Mouse (Mus musculus) limb, embryonic 14.5 days (tissue): ENCODE measurements at regions not wholly inside any gene's neighbourhood (a gene's known extent, or its start where the extent isn't known, plus 50 kb on each side); places are given as distances from the start of the nearest gene placed in this dataset.

ENCODE experiments used
- ATAC-seq: fragments of 200-750 bp; cut with Nextera tagmentation; 2 replicates; pipeline ENCODE4 v1.8.0; 2017; ENCODE audit warnings: low read depth, moderate number of reproducible peaks, moderate TSS enrichment; ENCODE audit not compliant: low FRiP score
- DNase-seq: peaks from one replicate; pipeline ENCODE4 v3.0.0-alpha.2; 2015; ENCODE audit warnings: low spot score
- H3K27ac ChIP-seq: fragments of 300-500 bp; sonication (generic); replicated peaks from 2 replicates; pipeline ENCODE4 v1.5.1; 2014; ENCODE audit warnings: low read depth, mild to moderate bottlenecking, low read length, moderate library complexity, mixed read lengths
- H3K27me3 ChIP-seq: fragments of 300-500 bp; sonication (generic); 2 replicates; pipeline ENCODE4 v1.6.1; 2014; ENCODE audit warnings: low read length, mixed read lengths; ENCODE audit not compliant: control insufficient read depth, insufficient read depth
- H3K36me3 ChIP-seq: fragments of 300-500 bp; sonication (generic); 2 replicates; pipeline ENCODE4 v1.6.1; 2014; ENCODE audit warnings: mild to moderate bottlenecking, low read length, moderate library complexity, mixed read lengths; ENCODE audit not compliant: control insufficient read depth, insufficient read depth
- H3K4me1 ChIP-seq: fragments of 300-500 bp; sonication (generic); 2 replicates; pipeline ENCODE4 v1.6.1; 2014; ENCODE audit warnings: antibody characterized with exemption, low read length, mixed read lengths; ENCODE audit not compliant: control insufficient read depth, insufficient read depth
- H3K4me2 ChIP-seq: fragments of 300-500 bp; sonication (generic); replicated peaks from 2 replicates; pipeline ENCODE4 v1.6.1; 2014; ENCODE audit warnings: low read depth, mild to moderate bottlenecking, low read length, moderate library complexity; ENCODE audit not compliant: severe bottlenecking
- H3K4me3 ChIP-seq: fragments of 300-500 bp; sonication (generic); replicated peaks from 2 replicates; pipeline ENCODE4 v1.5.1; 2014; ENCODE audit warnings: low read length
- H3K9ac ChIP-seq: fragments of 300-500 bp; sonication (generic); 2 replicates; pipeline ENCODE4 v1.6.1; 2014; ENCODE audit warnings: mild to moderate bottlenecking, low read depth, low read length, moderate library complexity; ENCODE audit not compliant: severe bottlenecking
- H3K9me3 ChIP-seq: fragments of 300-500 bp; sonication (generic); 2 replicates; pipeline ENCODE4 v1.6.1; 2016; ENCODE audit warnings: low read length; ENCODE audit not compliant: control insufficient read depth
- POLR2A ChIP-seq: fragments of 200-500 bp; IDR thresholded peaks from 2 replicates; pipeline ENCODE4 v1.8.0; 2012; ENCODE audit warnings: inconsistent platforms, mild to moderate bottlenecking, moderate library complexity, borderline replicate concordance; ENCODE audit not compliant: insufficient read depth, insufficient read length; ENCODE audit errors: extremely low read depth
- WGBS: fragments of 180-500 bp; shearing (Covaris S2); extraction: QIAGEN DNeasy Blood & Tissue Kit; methylation state at CpG from one replicate; pipeline ENCODE4 v1.1.7; 2014; 5-methylcytosine and 5-hydroxymethylcytosine counted together

DNA sequence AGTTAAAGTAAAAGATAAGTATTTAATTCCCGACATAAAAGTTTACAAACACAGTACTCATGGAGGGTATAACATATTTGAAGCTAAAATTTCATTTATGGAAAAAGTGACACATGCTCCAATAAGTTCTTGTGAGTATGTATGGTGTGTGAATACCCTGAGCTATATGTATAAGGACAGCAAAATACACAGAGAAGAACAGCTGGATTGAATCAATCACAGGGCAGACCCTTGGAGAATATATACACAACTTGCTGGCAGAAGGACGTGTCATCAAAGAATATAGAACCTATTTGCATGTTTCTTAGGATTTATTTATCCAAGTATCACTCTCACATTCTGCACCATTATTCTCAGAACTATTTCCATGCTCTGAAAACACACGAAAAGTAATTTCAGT, 686.9 kb downstream of the Flrt2 start:
- no peaks in the 10 kb centered on the region for H3K36me3 ChIP-seq
- no peak for DNase-seq

DNA sequence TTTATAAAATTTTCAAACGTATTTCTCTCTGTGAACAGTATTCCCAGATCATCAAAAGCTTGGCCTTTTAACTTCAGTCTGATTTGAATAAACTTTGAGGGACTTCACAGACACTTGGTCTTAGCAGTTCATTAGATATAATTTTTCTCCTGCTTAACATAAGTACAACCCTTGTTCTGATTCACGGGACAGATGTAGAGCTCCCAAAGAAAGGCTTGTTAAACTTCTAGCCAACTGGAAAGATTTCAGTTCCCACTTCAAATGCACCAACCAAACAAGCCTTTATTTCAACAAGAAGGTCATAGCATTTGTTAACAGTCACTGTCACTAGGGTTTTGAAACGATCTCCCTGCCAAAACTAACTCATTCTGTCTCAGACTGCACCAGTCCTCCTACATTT, 727.1 kb downstream of the Flrt2 start:
- WGBS = 53% methylated on average over 3 of the region's 3 CpGs
- H3K4me3 ChIP-seq = no peak overlapping the region
- no peaks in the 10 kb centered on the region for H3K9me3 ChIP-seq
- H3K4me2 ChIP-seq = no peak overlapping the region
- H3K4me1 ChIP-seq = no peaks in the 10 kb centered on the region
- no peak overlapping the region for H3K27ac ChIP-seq
- no peak for ATAC-seq
- no peaks in the 10 kb centered on the region for H3K27me3 ChIP-seq
- no peak overlapping the region for H3K9ac ChIP-seq
- DNase-seq = peak; percentile 9
- TF ChIP-seq POLR2A = no peak
- no peaks in the 10 kb centered on the region for H3K36me3 ChIP-seq

More for the DNA sequence above, 686.9 kb downstream of the Flrt2 start:
- Histone ChIP-seq H3K9ac (no peak overlapping the region), H3K27ac (no peak overlapping the region), H3K27me3 (no peaks in the 10 kb centered on the region), H3K4me1 (no peaks in the 10 kb centered on the region), H3K9me3 (no peaks in the 10 kb centered on the region), H3K4me2 (no peak overlapping the region), H3K4me3 (no peak overlapping the region)
- ATAC-seq = no peak
- WGBS = 70% methylated on average over 3 of the region's 3 CpGs
- TF ChIP-seq POLR2A = no peak

DNA sequence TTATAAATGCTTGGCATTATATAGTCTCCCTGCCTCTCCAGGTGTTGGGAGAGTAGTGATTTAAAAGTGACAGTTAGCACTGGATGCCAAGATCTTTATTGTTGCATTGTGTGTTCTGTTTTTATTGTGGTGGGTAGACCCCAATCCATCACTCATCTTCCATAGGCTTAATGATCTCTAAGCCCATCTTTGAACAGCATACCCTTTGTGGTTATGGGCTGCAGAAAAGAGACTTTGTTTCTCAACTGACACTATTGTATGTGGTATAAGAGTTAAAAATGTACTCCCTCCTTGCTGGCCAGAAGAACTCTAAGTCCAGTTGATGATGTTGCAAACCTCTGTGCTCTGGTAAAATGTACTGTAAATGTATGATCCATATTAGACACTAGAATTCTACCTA, 727.5 kb downstream of the Flrt2 start:
- Histone ChIP-seq H3K4me1 (no peaks in the 10 kb centered on the region), H3K27me3 (no peaks in the 10 kb centered on the region), H3K36me3 (no peaks in the 10 kb centered on the region), H3K4me3 (no peak overlapping the region), H3K4me2 (no peak overlapping the region), H3K9me3 (no peaks in the 10 kb centered on the region), H3K9ac (no peak overlapping the region), H3K27ac (no peak overlapping the region)
- no peak for TF ChIP-seq POLR2A
- DNase-seq = no peak
- no peak for ATAC-seq

DNA sequence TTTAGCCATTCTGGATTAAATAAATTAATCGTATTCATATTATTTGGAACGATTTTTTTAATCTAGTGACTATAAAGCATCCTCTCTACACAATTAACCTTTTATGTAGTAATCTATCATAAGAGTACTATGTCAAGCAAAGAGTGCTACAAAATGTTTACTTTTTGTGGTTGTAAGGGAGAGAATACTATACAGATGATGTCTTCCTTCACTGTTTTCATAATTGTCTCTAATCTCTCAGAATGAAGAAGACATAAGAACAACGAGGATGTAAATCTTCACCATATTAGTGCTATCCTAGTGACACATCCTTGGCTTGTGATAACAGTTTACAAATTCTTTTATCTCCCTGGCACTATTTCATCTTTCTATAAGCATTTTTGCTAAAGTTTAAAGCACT, 735.6 kb downstream of the Flrt2 start:
- no peak for TF ChIP-seq POLR2A
- no peak overlapping the region for H3K9ac ChIP-seq
- no peak overlapping the region for H3K27ac ChIP-seq
- ATAC-seq (no peak), DNase-seq (no peak)
- no peaks in the 10 kb centered on the region for H3K4me1 ChIP-seq
- H3K4me3 ChIP-seq = no peak overlapping the region
- no peaks in the 10 kb centered on the region for H3K9me3 ChIP-seq
- no peak overlapping the region for H3K4me2 ChIP-seq
- 83% methylated on average over 3 of the region's 3 CpGs for whole genome bisulfite sequencing
- no peaks in the 10 kb centered on the region for H3K36me3 ChIP-seq
- no peaks in the 10 kb centered on the region for H3K27me3 ChIP-seq

DNA sequence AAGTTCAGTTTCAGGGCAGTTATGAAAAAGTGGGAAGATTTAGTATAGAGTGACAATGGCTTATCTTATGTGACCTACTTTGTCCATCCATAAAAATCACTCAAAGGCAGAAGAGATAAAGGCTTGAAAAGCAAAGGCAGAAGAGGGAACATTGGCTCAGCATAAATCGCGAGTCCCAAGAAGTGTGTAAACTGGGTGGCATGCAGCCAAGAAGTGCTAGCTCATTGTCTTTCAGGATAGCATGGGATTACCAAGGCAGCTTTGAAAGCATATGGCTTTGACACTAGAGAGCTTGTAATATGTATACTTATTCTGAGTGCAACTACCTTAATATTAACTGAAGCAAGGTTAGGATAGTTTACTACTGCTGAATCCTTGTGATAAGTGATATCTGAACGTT, 750.5 kb downstream of the Flrt2 start:
- Histone ChIP-seq H3K27me3 (no peaks in the 10 kb centered on the region), H3K9ac (no peak overlapping the region), H3K4me2 (no peak overlapping the region), H3K36me3 (no peaks in the 10 kb centered on the region), H3K4me3 (no peak overlapping the region), H3K27ac (no peak overlapping the region), H3K9me3 (no peaks in the 10 kb centered on the region), H3K4me1 (no peaks in the 10 kb centered on the region)
- DNase-seq (no peak), ATAC-seq (no peak)
- no peak for TF ChIP-seq POLR2A
- 86% methylated on average over 3 of the region's 3 CpGs for WGBS

DNA sequence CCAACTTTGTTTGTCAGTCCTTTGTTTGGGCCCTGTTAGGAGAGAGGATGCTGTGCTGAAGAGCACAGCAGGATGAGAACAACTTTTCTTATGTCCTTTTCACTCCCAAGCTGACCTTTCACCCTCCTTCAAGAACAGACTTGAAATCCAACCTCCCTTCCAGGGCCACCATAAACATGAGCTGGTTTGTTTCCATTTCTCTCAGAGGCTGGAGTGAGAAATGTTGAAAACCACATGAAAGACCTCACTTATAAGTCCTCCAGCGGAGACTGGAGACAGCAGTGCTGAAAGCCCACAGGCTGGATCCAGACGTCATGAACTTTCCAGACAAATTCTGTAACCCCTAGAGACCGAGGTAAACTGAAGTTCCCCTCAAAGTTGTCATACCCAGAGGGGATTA, 761.3 kb downstream of the Flrt2 start:
- DNase-seq (peak; percentile 9), ATAC-seq (no peak)
- no peak overlapping the region for H3K4me2 ChIP-seq
- 0 out of 2 replicates have a peak, but pooled peaks cover 4% of the 10 kb centered on the region for H3K4me1 ChIP-seq
- H3K4me3 ChIP-seq = no peak overlapping the region
- H3K9me3 ChIP-seq = no peaks in the 10 kb centered on the region
- H3K27ac ChIP-seq = no peak overlapping the region
- H3K27me3 ChIP-seq = no peaks in the 10 kb centered on the region
- H3K9ac ChIP-seq = no peak overlapping the region
- no peak for TF ChIP-seq POLR2A
- H3K36me3 ChIP-seq = no peaks in the 10 kb centered on the region
- 26% methylated on average over 3 of the region's 3 CpGs for WGBS
